Mouse (Mus musculus) hindbrain, embryonic 15.5 days (tissue): ENCODE data around the gene Rpl32. TPM values are rescaled to one million over a fixed set of nuclear protein-coding genes. Genes with fewer than 3 reads are reported as not detected.
"Not testable (repeated sequence)": the region's sequence is repeated elsewhere in the genome, so short reads cannot be mapped to it uniquely, and the experiment has no call there.

Experiments
- ATAC-seq: fragments of 200-750 bp; cut with Nextera tagmentation; 2 replicates; pipeline ENCODE4 v1.8.0; 2017; ENCODE audit warnings: low read depth, moderate number of reproducible peaks, moderate TSS enrichment; ENCODE audit not compliant: low FRiP score
- H3K27ac ChIP-seq: fragments of 300-500 bp; sonication (generic); replicated peaks from 2 replicates; pipeline ENCODE4 v1.5.1; 2015; ENCODE audit warnings: mild to moderate bottlenecking, inconsistent platforms
- H3K27me3 ChIP-seq: fragments of 300-500 bp; sonication (generic); 2 replicates; pipeline ENCODE4 v1.6.1; 2015; ENCODE audit warnings: control low read depth, inconsistent platforms
- H3K36me3 ChIP-seq: fragments of 300-500 bp; sonication (generic); 2 replicates; pipeline ENCODE4 v1.6.1; 2015; ENCODE audit warnings: control low read depth, inconsistent platforms
- H3K4me1 ChIP-seq: fragments of 300-500 bp; sonication (generic); replicated peaks from 2 replicates; pipeline ENCODE4 v1.6.1; 2015; ENCODE audit warnings: control low read depth, inconsistent platforms
- H3K4me2 ChIP-seq: fragments of 300-500 bp; sonication (generic); 2 replicates; pipeline ENCODE4 v1.6.1; 2015; ENCODE audit warnings: moderate library complexity, mild to moderate bottlenecking, inconsistent platforms
- H3K4me3 ChIP-seq: fragments of 300-500 bp; sonication (generic); 2 replicates; pipeline ENCODE4 v1.5.1; 2015; ENCODE audit warnings: mild to moderate bottlenecking, inconsistent platforms
- H3K9ac ChIP-seq: fragments of 300-500 bp; sonication (generic); 2 replicates; pipeline ENCODE4 v1.6.1; 2015; ENCODE audit warnings: inconsistent platforms
- H3K9me3 ChIP-seq: fragments of 300-500 bp; sonication (generic); 2 replicates; pipeline ENCODE4 v1.6.1; 2016; ENCODE audit warnings: control low read depth, inconsistent platforms
- WGBS: fragments of 180-500 bp; shearing (Covaris S2); methylation state at CpG from one replicate; pipeline ENCODE4 v1.1.7; 2015; 5-methylcytosine and 5-hydroxymethylcytosine counted together
- polyA plus RNA-seq: library from polyadenylated mRNA; unstranded; fragments of >200 nt; fragmentation: Nextera tagmentation; extraction: Ambion mirVana; gene quantifications from 2 replicates; pipeline ENCODE4 v1.2.1, GENCODE M21; 2015

Rpl32 gene
- polyA plus RNA-seq, 1 experiment from 2014 or later: 948 TPM

- Histone ChIP-seq H3K4me3 (peak overlapping the region; percentile 36), H3K27ac (no peak overlapping the region), H3K9me3 (no peaks in the 10 kb centered on the region), H3K4me1 (peaks cover 13% of the 10 kb centered on the region), H3K36me3 (peaks cover 7% of the 10 kb centered on the region), H3K4me2 (peak overlapping the region; percentile 65), H3K9ac (no peak overlapping the region), H3K27me3 (no peaks in the 10 kb centered on the region)
- ATAC-seq: peak; percentile 37; the same call in 1 of the 2 replicates
- 69% methylated on average over 5 of the region's 5 CpGs for WGBS
These were observed 30.2 kb upstream of the Rpl32 start for GRCm38 (mm10) chr6:115838745-115839144.

GRCm38 (mm10) chr6:115838161-115838597 is 29.6 kb upstream of the Rpl32 start, which contains the start of gene Efcab12:
TSS of gene Efcab12 (minus strand) at chr6:115838412.
- Histone ChIP-seq H3K4me1 (peaks cover 13% of the 10 kb centered on the region), H3K27me3 (no peaks in the 10 kb centered on the region), H3K4me3 (peak within 1 kb of the TSS; percentile 36), H3K9ac (peak within 1 kb of the TSS; percentile 15; the same call in 1 of the 2 replicates), H3K9me3 (no peaks in the 10 kb centered on the region), H3K36me3 (peaks cover 2% of the 10 kb centered on the region; the same call in 1 of the 2 replicates), H3K27ac (peak within 1 kb of the TSS; percentile 23; the same call in 1 of the 2 replicates), H3K4me2 (peak within 1 kb of the TSS; percentile 65)
- 2% methylated on average over 19 of the region's 19 CpGs for WGBS
- ATAC-seq: peak; percentile 95

DNA sequence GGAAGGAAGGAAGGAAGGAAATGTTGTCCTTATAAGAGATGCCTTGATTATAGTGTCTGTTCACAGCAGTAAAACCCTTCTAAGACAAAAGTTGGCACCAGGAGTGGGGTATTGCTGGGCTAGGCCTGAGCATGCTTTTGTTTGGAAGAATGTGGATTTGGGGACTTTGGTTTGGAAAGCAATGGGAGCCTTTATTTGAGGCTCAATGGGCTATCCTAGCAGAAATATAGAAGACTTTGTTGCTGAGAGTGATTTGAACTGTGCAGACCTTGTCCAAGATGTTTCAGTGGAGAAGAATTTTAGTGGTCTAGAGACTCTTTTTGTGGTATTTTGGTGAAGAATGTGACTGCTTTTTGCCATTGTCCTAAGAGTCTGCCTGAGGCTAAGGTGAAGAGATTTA is 25.3 kb upstream of the Rpl32 start:
- Histone ChIP-seq H3K27me3 (no peaks in the 10 kb centered on the region), H3K27ac (no peak overlapping the region), H3K4me1 (peaks cover 12% of the 10 kb centered on the region), H3K4me3 (no peak overlapping the region), H3K9ac (no peak overlapping the region), H3K9me3 (no peaks in the 10 kb centered on the region), H3K4me2 (no peak overlapping the region), H3K36me3 (no peaks in the 10 kb centered on the region)
- ATAC-seq: no peak

DNA sequence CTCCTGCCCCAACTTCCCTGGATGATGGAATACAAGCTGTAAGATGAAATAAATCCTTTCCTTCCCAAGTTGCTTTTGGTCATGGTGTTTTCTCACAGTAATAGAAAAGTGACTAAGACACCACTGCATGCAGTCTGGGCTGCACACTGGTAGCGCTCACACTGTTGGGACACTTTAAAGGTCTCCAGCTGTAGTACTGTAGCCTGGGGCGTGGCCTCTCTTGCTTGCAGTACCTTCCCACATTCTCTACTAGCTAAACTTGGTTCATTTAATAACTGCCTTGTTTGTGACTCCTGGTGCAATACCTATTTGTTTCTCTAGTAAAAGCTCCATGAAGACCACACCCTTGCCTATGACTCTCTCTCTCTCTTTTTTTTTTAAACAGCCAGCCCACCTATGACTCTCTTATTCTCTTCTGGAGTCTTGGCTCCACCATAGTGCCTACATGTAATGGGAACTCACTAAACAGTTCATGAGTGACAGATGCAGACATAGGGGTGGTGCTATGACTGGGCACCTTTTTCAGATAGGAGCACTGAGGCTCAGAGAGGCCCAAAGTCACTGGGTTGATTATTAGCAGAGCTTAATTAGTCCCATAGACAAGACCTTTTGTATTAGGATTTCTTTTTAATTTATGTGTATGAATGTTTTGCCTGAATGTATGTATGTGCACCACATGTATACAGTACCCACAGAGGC is 23.8 kb upstream of the Rpl32 start:
- WGBS: 92% methylated on average over 2 of the region's 2 CpGs
- no peak overlapping the region for H3K9ac ChIP-seq
- ATAC-seq: no peak

GRCm38 (mm10) chr6:115830779-115831601 is 22.4 kb upstream of the Rpl32 start:
- ATAC-seq: no peak

More for the DNA sequence above, 23.8 kb upstream of the Rpl32 start:
- Histone ChIP-seq H3K27me3 (no peaks in the 10 kb centered on the region), H3K9me3 (no peaks in the 10 kb centered on the region), H3K27ac (no peak overlapping the region), H3K4me3 (no peak overlapping the region), H3K4me2 (no peak overlapping the region), H3K36me3 (no peaks in the 10 kb centered on the region), H3K4me1 (0 out of 2 replicates have a peak, but pooled peaks cover under 1% of the 10 kb centered on the region)

DNA sequence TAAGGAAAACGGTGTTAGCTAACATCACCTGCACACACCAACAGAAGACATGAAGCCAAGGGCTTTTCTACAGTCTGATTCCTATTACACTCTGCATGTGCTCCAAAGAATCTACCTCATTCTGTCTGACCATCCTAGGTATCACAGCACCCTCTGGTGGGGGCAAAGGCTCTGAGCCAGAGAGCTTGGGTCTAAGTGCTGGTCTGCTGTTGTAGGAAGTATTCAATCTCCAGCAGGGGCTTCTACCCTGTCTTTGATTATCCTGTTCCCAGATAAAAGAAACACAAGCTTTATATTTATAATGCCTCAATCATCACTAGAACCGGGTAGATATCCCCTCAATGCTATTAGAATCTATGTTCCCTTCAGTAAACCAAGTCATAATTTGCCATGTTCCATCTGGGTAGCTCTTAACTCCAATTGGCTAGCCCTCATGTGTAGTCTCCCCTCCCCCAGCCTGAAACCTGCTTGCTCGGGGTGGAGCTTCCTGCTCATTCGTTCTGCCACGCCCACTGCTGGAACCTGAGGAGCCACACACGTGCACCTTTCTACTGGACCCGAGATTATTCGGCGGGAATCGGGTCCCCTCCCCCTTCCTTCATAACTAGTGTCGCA is 15.4 kb upstream of the Rpl32 start:
- not testable (repeated sequence) for H3K9me3 ChIP-seq, H3K27me3 ChIP-seq, H3K4me1 ChIP-seq, H3K27ac ChIP-seq, H3K36me3 ChIP-seq, H3K9ac ChIP-seq
- Histone ChIP-seq H3K4me3 (peak overlapping the region; percentile 13; the same call in 1 of the 2 replicates), H3K4me2 (peak overlapping the region; percentile 43)
- WGBS: 4% methylated on average over 5 of the region's 11 CpGs
- ATAC-seq: peak; percentile 85

More at GRCm38 (mm10) chr6:115830779-115831601, 22.4 kb upstream of the Rpl32 start:
- Histone ChIP-seq H3K4me3 (no peak overlapping the region), H3K36me3 (no peaks in the 10 kb centered on the region), H3K4me1 (no peaks in the 10 kb centered on the region), H3K9me3 (no peaks in the 10 kb centered on the region), H3K27ac (no peak overlapping the region), H3K4me2 (no peak overlapping the region), H3K9ac (no peak overlapping the region), H3K27me3 (no peaks in the 10 kb centered on the region)
- WGBS: 84% methylated on average over 6 of the region's 6 CpGs

GRCm38 (mm10) chr6:115821216-115821993 is 12.9 kb upstream of the Rpl32 start:
- Histone ChIP-seq H3K4me1 (no peaks in the 10 kb centered on the region), H3K4me3 (no peak overlapping the region), H3K27ac (no peak overlapping the region), H3K4me2 (no peak overlapping the region), H3K9ac (no peak overlapping the region), H3K9me3 (no peaks in the 10 kb centered on the region), H3K36me3 (no peaks in the 10 kb centered on the region), H3K27me3 (no peaks in the 10 kb centered on the region)
- 89% methylated on average over 8 of the region's 8 CpGs for WGBS
- ATAC-seq: no peak

- ATAC-seq: no peak
- Histone ChIP-seq H3K4me2 (no peak overlapping the region), H3K4me1 (no peaks in the 10 kb centered on the region), H3K27me3 (no peaks in the 10 kb centered on the region), H3K36me3 (no peaks in the 10 kb centered on the region), H3K27ac (no peak overlapping the region), H3K9ac (no peak overlapping the region), H3K4me3 (no peak overlapping the region), H3K9me3 (no peaks in the 10 kb centered on the region)
- 77% methylated on average over 2 of the region's 2 CpGs for WGBS
These were observed 9.6 kb upstream of the Rpl32 start for GRCm38 (mm10) chr6:115818129-115818528.

DNA sequence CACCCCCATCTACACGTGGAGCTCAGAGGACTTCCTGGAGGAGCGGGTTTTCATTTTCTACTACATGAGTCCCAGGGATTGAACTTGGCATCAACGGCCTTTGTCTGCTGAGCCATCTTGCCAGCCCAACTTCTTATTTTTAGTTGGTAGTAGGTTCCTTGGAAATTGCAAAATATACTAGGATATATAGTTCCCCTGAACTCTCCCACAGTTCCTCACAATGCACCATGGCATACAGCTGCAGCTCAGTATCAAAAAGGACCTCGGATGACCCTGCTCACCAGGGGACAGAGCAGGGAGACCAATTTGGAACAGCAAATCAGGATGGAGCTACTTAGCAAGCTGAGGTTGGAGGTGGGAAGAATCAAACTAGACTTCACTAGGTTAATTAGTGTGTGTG is 6.5 kb upstream of the Rpl32 start:
- Histone ChIP-seq H3K27ac (no peak overlapping the region), H3K9ac (no peak overlapping the region), H3K9me3 (no peaks in the 10 kb centered on the region), H3K4me1 (no peaks in the 10 kb centered on the region), H3K4me3 (no peak overlapping the region), H3K27me3 (no peaks in the 10 kb centered on the region), H3K36me3 (no peaks in the 10 kb centered on the region), H3K4me2 (no peak overlapping the region)
- no peak for ATAC-seq
- 83% methylated on average over 4 of the region's 4 CpGs for WGBS

GRCm38 (mm10) chr6:115814104-115814503 is 5.6 kb upstream of the Rpl32 start:
- Histone ChIP-seq H3K36me3 (no peaks in the 10 kb centered on the region), H3K27ac (no peak overlapping the region), H3K4me1 (no peaks in the 10 kb centered on the region), H3K4me2 (no peak overlapping the region), H3K9me3 (no peaks in the 10 kb centered on the region), H3K27me3 (no peaks in the 10 kb centered on the region), H3K4me3 (no peak overlapping the region), H3K9ac (no peak overlapping the region)
- no peak for ATAC-seq
- WGBS: 28% methylated on average over 4 of the region's 4 CpGs

GRCm38 (mm10) chr6:115811606-115812005 is 3.1 kb upstream of the Rpl32 start:
- H3K4me2 ChIP-seq: no peak overlapping the region
- H3K27ac ChIP-seq: no peak overlapping the region
- ATAC-seq: no peak
- 71% methylated on average over 8 of the region's 8 CpGs for WGBS
- peaks cover 3% of the 10 kb centered on the region for H3K36me3 ChIP-seq
- H3K27me3 ChIP-seq: no peaks in the 10 kb centered on the region
- H3K4me3 ChIP-seq: no peak overlapping the region
- no peaks in the 10 kb centered on the region for H3K9me3 ChIP-seq
- H3K9ac ChIP-seq: no peak overlapping the region
- H3K4me1 ChIP-seq: peaks cover 13% of the 10 kb centered on the region
